Mouse (Mus musculus) cortical plate, adult 2 months (tissue): Measurements from ENCODE around the gene Olfr1047.
"Not testable (repeated sequence)": the region's sequence is repeated elsewhere in the genome, so short reads cannot be mapped to it uniquely, and the experiment has no call there.

Experiments
- CTCF ChIP-seq: fragments of 200-500 bp; IDR thresholded peaks from 2 replicates; pipeline ENCODE4 v1.5.1; 2011; ENCODE audit warnings: mild to moderate bottlenecking, control low read depth, low read length; ENCODE audit not compliant: insufficient read depth; ENCODE audit errors: extremely low read depth
- POLR2A ChIP-seq: fragments of 200-500 bp; IDR thresholded peaks from 2 replicates; pipeline ENCODE4 v1.6.1; 2011; ENCODE audit warnings: mild to moderate bottlenecking, low read length, control low read depth; ENCODE audit not compliant: insufficient read depth; ENCODE audit errors: extremely low read depth

DNA sequence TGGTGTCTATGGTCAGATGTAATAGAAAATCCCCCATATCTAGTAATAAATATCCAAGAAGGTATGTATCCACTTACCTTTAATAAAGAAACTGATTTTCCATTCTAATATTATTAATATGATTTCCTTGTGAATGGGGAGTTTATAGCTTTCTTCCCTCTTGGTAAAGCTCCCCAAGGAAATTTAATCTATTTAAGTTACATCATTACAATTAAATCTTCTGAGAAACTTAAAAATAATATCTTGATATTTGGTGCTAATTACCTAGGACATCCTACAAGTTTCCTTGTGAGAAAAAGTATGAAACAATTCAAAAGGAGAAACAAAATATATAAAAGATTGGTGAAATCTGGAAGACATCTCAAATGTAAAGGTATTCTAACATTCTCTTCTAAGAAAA lies 47.8 kb upstream of the Olfr1047 start, which contains the start of gene Olfr1051:
- TF ChIP-seq CTCF, POLR2A: not testable (repeated sequence)
